ENCODE assay signal across 20 mouse cellular contexts in genomic region chr11:63891479-63892020, GRCm38 (mm10). TPM values are rescaled to one million over a fixed set of nuclear protein-coding genes. Genes with fewer than 3 reads are reported as not detected.
DNase-seq lines count a peak whose midpoint lies in the region; ATAC-seq lines count a peak whose summit lies in the region.
"Had no signal": no experiment of that assay in that cellular context is flagged by ENCODE, and none has a peak within 500 bp of the region (broad histone marks: within the 10 kb centered on the region; RNA-seq: fewer than 3 reads in every experiment).

No protein-coding gene starts in this region.

- no peak for ATAC-seq in megakaryocyte, adult 5-6 weeks (ENCODE audit: poor library complexity, severe bottlenecking)
- ATAC-seq: activated CD4-positive, CD25-positive, alpha-beta regulatory T cell, adult 4 months; forebrain, embryonic 13.5 days; intestine, embryonic 15.5 days; liver, embryonic 12.5 days; midbrain, embryonic 16.5 days had no signal

- peak; percentile 18 to 26 for DNase-seq in heart, adult 9 months (ENCODE audit: low spot score in 2 of 2)
- DNase-seq in heart, adult 8-10 months (ENCODE audit: low spot score), result no peak
- peak; percentile 14 for DNase-seq in 3134 (ENCODE audit: extremely low read depth, insufficient read length, low spot score)
- peak; percentile 16 for DNase-seq in NIH3T3 (ENCODE audit: low read depth)
- peak; percentile 45 for DNase-seq in retina, embryonic 14.5 days (ENCODE audit: low spot score)
- DNase-seq in cerebellum, adult 11-12 months, result no peak
- DNase-seq: adrenal gland, postnatal 25 days; cerebellum, adult 18-20 months; cerebellum, postnatal 25 days; gastrocnemius, postnatal 25 days; kidney, adult 9 months; kidney, postnatal 25 days; left cerebral cortex, postnatal 4 days; thymus, postnatal 36 days had no signal

RNA-seq across cellular contexts. Expression of gene Hs3st3b1, which starts 30.5 kb away (rescaled TPM):
- total RNA-seq in heart, adult 8-10 months (2022), result 1 to 10 TPM in 1 of 4 experiments, under 1 TPM in 3; 0.66 to 1.0 (median 0.86) TPM
- 0.38 and 0.55 TPM in 2 replicates for total RNA-seq in megakaryocyte, adult 5-6 weeks (2015)
- total RNA-seq in megakaryocyte, adult 5-6 weeks (2017), result 0.59 and 0.77 TPM in 2 replicates

Comparison
In these comparisons a context has a peak if more than half of its experiments do, and no peak if none do; other contexts are left out.
1. DNase-seq: peak in heart, adult 9 months (2 of 2), 3134 (single experiment), NIH3T3 (single experiment) and retina, embryonic 14.5 days (single experiment); none in heart, adult 8-10 months (single experiment) and cerebellum, adult 11-12 months (single experiment).